Mouse (Mus musculus): ENCODE data around the gene Yy1. TPM values are rescaled to one million over a fixed set of nuclear protein-coding genes. Genes with fewer than 3 reads are reported as not detected.

The Yy1 gene
- total RNA-seq, 2 experiments from 2014 or later, result 54.7 to 55.3 TPM

GRCm38 (mm10) chr12:108857109-108857508 is 64.3 kb downstream of the Yy1 start:
- no peak for DNase-seq (ENCODE audit: low spot score in 2 of 2)

- DNase-seq (ENCODE audit: low spot score in 2 of 2), result no peak
Observed at GRCm38 (mm10) chr12:108857589-108858184, 64.9 kb downstream of the Yy1 start.

- DNase-seq (ENCODE audit: low spot score in 2 of 2), result no peak
Observed at GRCm38 (mm10) chr12:108858486-108858885, 65.7 kb downstream of the Yy1 start.

- DNase-seq (ENCODE audit: low spot score in 2 of 2), result no peak
Observed at GRCm38 (mm10) chr12:108865007-108865494, 72.3 kb downstream of the Yy1 start.

- no peak for DNase-seq (ENCODE audit: low spot score in 2 of 2)
Observed at GRCm38 (mm10) chr12:108869575-108869974, 76.8 kb downstream of the Yy1 start.

Small RNA genes within 50 kb of the gene (microRNA-seq; reads per million reads assigned to microRNA genes)
- 49.8 to 57.5 reads per million in 2 experiments for gene Mir345

Other genes starting within 250 kb of the Yy1 start
- gene Evl, start 238.3 kb upstream of the Yy1 start, total RNA-seq (2021), result 100 to 1,000 TPM; 184 to 192 TPM
- gene Degs2, start 90.7 kb upstream of the Yy1 start, total RNA-seq (2021), result 1 to 10 TPM; 2.6 to 5.4 TPM
- 10 to 100 TPM; 22.6 to 24.4 TPM for gene Slc25a29, start 42.9 kb downstream of the Yy1 start, total RNA-seq (2021)
- 10 to 100 TPM; 10.4 to 10.5 TPM for gene Slc25a47, start 43.1 kb downstream of the Yy1 start, total RNA-seq (2021)
- gene Wdr25, start 100.7 kb downstream of the Yy1 start, total RNA-seq (2021), result 10 to 100 TPM; 11.6 to 14.3 TPM
- gene Wars, start 101.2 kb downstream of the Yy1 start, total RNA-seq (2021), result 10 to 100 TPM; 84.7 to 91.2 TPM

Data from layer of hippocampus, adult 18-20 months (tissue).